Mouse (Mus musculus) lung, adult 2 months (tissue): ENCODE measurements at regions not wholly inside any gene's neighbourhood (a gene's known extent, or its start where the extent isn't known, plus 50 kb on each side); places are given as distances from the start of the nearest gene placed in this dataset.

Experiments
- CTCF ChIP-seq: fragments of 200-500 bp; IDR thresholded peaks from 2 replicates; pipeline ENCODE4 v1.5.1; 2011; ENCODE audit warnings: mild to moderate bottlenecking, low read length, control low read depth; ENCODE audit not compliant: insufficient read depth
- POLR2A ChIP-seq: fragments of 200-500 bp; IDR thresholded peaks from 2 replicates; pipeline ENCODE4 v1.6.1; 2011; ENCODE audit warnings: low read depth, mild to moderate bottlenecking, control low read depth, low read length, borderline replicate concordance; ENCODE audit errors: extremely low read depth

DNA sequence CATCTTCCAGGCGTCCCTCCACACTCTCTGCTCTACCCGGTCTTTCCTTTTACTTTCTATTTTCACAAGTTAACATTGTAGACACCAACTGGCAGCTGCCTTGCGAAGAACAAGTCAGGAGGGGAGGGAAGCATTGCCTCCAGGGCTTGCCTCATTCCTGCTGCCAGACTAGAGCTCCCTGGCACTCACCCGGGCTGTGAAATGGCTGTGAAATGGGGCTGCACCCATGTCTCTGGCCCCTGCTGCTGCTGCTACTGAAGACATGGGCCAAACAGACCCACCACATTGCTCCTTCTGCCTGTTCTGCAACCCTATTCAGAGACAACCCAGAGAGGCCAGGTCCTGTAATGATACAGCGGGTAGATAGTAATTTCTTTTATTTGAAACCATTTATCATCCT, 156.0 kb upstream of the Tbca start:
- TF ChIP-seq POLR2A (no peak), CTCF (no peak)
